Mouse (Mus musculus): ENCODE measurements around the gene Pld4. TPM values are rescaled to one million over a fixed set of nuclear protein-coding genes. Genes with fewer than 3 reads are reported as not detected.

The Pld4 gene
- total RNA-seq, 2 experiments from 2014 or later: 1.3 to 3.4 TPM

- no peak for DNase-seq (ENCODE audit: low spot score)
These were observed 22.7 kb upstream of the Pld4 start for GRCm38 (mm10) chr12:112737761-112738160.

GRCm38 (mm10) chr12:112738281-112739022, 22.0 kb upstream of the Pld4 start:
- no peak for DNase-seq (ENCODE audit: low spot score)

GRCm38 (mm10) chr12:112739023-112739568, 21.4 kb upstream of the Pld4 start:
- DNase-seq (ENCODE audit: low spot score): no peak

GRCm38 (mm10) chr12:112742768-112743167, 17.7 kb upstream of the Pld4 start:
- no peak for DNase-seq (ENCODE audit: low spot score)

GRCm38 (mm10) chr12:112743168-112743975, 17.1 kb upstream of the Pld4 start:
- DNase-seq (ENCODE audit: low spot score): peak; percentile 84

GRCm38 (mm10) chr12:112744211-112744610, 16.2 kb upstream of the Pld4 start:
- DNase-seq (ENCODE audit: low spot score): no peak

GRCm38 (mm10) chr12:112744891-112745580, 15.4 kb upstream of the Pld4 start:
- no peak for DNase-seq (ENCODE audit: low spot score)

- no peak for DNase-seq (ENCODE audit: low spot score)
These were observed 14.7 kb upstream of the Pld4 start for GRCm38 (mm10) chr12:112745716-112746115.

- DNase-seq (ENCODE audit: low spot score): no peak
These were observed 14.0 kb upstream of the Pld4 start for GRCm38 (mm10) chr12:112746461-112746807.

GRCm38 (mm10) chr12:112746808-112747605, 13.4 kb upstream of the Pld4 start:
- no peak for DNase-seq (ENCODE audit: low spot score)

- no peak for DNase-seq (ENCODE audit: low spot score)
These were observed 12.9 kb upstream of the Pld4 start for GRCm38 (mm10) chr12:112747606-112747970.

GRCm38 (mm10) chr12:112750976-112751375, 9.5 kb upstream of the Pld4 start:
- no peak for DNase-seq (ENCODE audit: low spot score)

- DNase-seq (ENCODE audit: low spot score): no peak
These were observed 8.1 kb upstream of the Pld4 start for GRCm38 (mm10) chr12:112752399-112752798.

- no peak for DNase-seq (ENCODE audit: low spot score)
These were observed 4.6 kb upstream of the Pld4 start for GRCm38 (mm10) chr12:112755900-112756299.

- no peak for DNase-seq (ENCODE audit: low spot score)
These were observed 2.6 kb upstream of the Pld4 start for GRCm38 (mm10) chr12:112757896-112758295.

- no peak for DNase-seq (ENCODE audit: low spot score)
These were observed 984 bp upstream of the Pld4 start for GRCm38 (mm10) chr12:112759471-112759870.

- DNase-seq (ENCODE audit: low spot score): no peak
These were observed 956 bp downstream of the Pld4 start for GRCm38 (mm10) chr12:112761411-112761810.

- no peak for DNase-seq (ENCODE audit: low spot score)
These were observed 1.6 kb downstream of the Pld4 start for GRCm38 (mm10) chr12:112762018-112762417.

GRCm38 (mm10) chr12:112763176-112763575, 2.7 kb downstream of the Pld4 start:
- DNase-seq (ENCODE audit: low spot score): no peak

- no peak for DNase-seq (ENCODE audit: low spot score)
These were observed 3.7 kb downstream of the Pld4 start for GRCm38 (mm10) chr12:112764141-112764540.

GRCm38 (mm10) chr12:112764991-112765390, 4.5 kb downstream of the Pld4 start:
- no peak for DNase-seq (ENCODE audit: low spot score)

Data from gastrocnemius, adult 18-20 months (tissue).